ENCODE assay signal across 6 mouse cellular contexts in genomic region chr17:5110981-5111380, GRCm38 (mm10).
DNase-seq lines count a peak whose midpoint lies in the region; ATAC-seq and TF ChIP-seq lines count a peak whose summit lies in the region.
"Not testable (repeated sequence)": the region's sequence is repeated elsewhere in the genome, so short reads cannot be mapped to it uniquely, and the experiment has no call there.

No protein-coding gene starts in this region.

- not testable (repeated sequence) for H3K27me3 ChIP-seq in liver, embryonic 11.5 days (replicated peaks; ENCODE audit: control insufficient read depth, insufficient read depth, low read length); liver, embryonic 14.5 days (ENCODE audit: control insufficient read depth, insufficient read depth, low read length); liver, postnatal 0 days (ENCODE audit: insufficient read depth, low read length)

- peaks cover 56% of the 10 kb centered on the region for H3K4me1 ChIP-seq in liver, embryonic 11.5 days (replicated peaks; ENCODE audit: control insufficient read depth, insufficient read depth, low read length)
- peaks cover 61 to 65% of the 10 kb centered on the region in 2 experiments for H3K4me1 ChIP-seq in liver, embryonic 14.5 days (replicated peaks; ENCODE audit: control insufficient read depth in 2 of 2, insufficient read depth in 2 of 2, low read length in 1 of 2)
- peaks cover 49% of the 10 kb centered on the region for H3K4me1 ChIP-seq in liver, postnatal 0 days (ENCODE audit: insufficient read depth)

- H3K36me3 ChIP-seq in liver, embryonic 11.5 days (ENCODE audit: control insufficient read depth, insufficient read depth, low read length); liver, embryonic 14.5 days (replicated peaks; ENCODE audit: control insufficient read depth, insufficient read depth, low read depth); liver, postnatal 0 days (replicated peaks; ENCODE audit: insufficient read depth, low read length): not testable (repeated sequence)

- not testable (repeated sequence) for H3K9ac ChIP-seq in liver, embryonic 11.5 days (ENCODE audit: low read depth, low read length); liver, embryonic 14.5 days (replicated peaks); liver, postnatal 0 days (replicated peaks)

- TF ChIP-seq CTCF in liver, embryonic 14.5 days (IDR thresholded peaks at IDR 0.05; ENCODE audit: low read depth); liver, postnatal 0 days (IDR thresholded peaks at IDR 0.05; ENCODE audit: low read depth): not testable (repeated sequence)

- peak overlapping the region; percentile 32; the same call in 1 of the 2 replicates for H3K27ac ChIP-seq in liver, embryonic 11.5 days (ENCODE audit: low read depth, low read length)
- H3K27ac ChIP-seq in liver, embryonic 14.5 days = peak overlapping the region; percentile 92
- 0 out of 2 replicates have a peak overlapping the region, but pooled peaks have one; percentile 53 for H3K27ac ChIP-seq in liver, postnatal 0 days (ENCODE audit: low read depth)

- 88% methylated on average over 5 of the region's 5 CpGs for WGBS in liver, embryonic 11.5 days
- WGBS in liver, embryonic 14.5 days (ENCODE audit: insufficient replicate concordance) = 89% methylated on average over 5 of the region's 5 CpGs
- WGBS in liver, postnatal 0 days (ENCODE audit: insufficient replicate concordance) = 95% methylated on average over 5 of the region's 5 CpGs

- not testable (repeated sequence) for H3K4me3 ChIP-seq in liver, embryonic 11.5 days (ENCODE audit: low read depth, low read length); liver, embryonic 14.5 days (ENCODE audit: insufficient read depth in 1 of 2, low read depth in 2 of 2, low read length in 2 of 2); liver, postnatal 0 days (ENCODE audit: low read depth, low read length)

- DNase-seq in cerebellum, adult 11-12 months = peak; percentile 63
- DNase-seq in cerebellum, adult 8-10 months = peak; percentile 41
- DNase-seq in cerebellum, postnatal 25 days = peak; percentile 52
- not testable (repeated sequence) for DNase-seq in liver, embryonic 11.5 days (ENCODE audit: low spot score); liver, embryonic 14.5 days (ENCODE audit: low read depth in 3 of 3, low spot score in 3 of 3); liver, postnatal 0 days

- not testable (repeated sequence) for TF ChIP-seq EP300 in liver, embryonic 14.5 days (IDR thresholded peaks at IDR 0.05; ENCODE audit: low read depth); liver, postnatal 0 days (IDR thresholded peaks at IDR 0.05; ENCODE audit: low read depth)

- H3K9me3 ChIP-seq in liver, embryonic 11.5 days (ENCODE audit: control insufficient read depth, low read length); liver, embryonic 14.5 days (ENCODE audit: control insufficient read depth, low read length); liver, postnatal 0 days (ENCODE audit: low read length): not testable (repeated sequence)

- H3K4me2 ChIP-seq in liver, embryonic 11.5 days; liver, embryonic 14.5 days (ENCODE audit: low read depth); liver, postnatal 0 days (ENCODE audit: low read depth, low read length): not testable (repeated sequence)

- ATAC-seq in liver, embryonic 11.5 days (replicated peaks; ENCODE audit: low FRiP score); liver, embryonic 14.5 days (ENCODE audit: insufficient read depth); liver, postnatal 0 days: not testable (repeated sequence)

Comparison
In these comparisons a context has a peak if more than half of its experiments do, and no peak if none do; other contexts are left out.
1. H3K27ac ChIP-seq: peak in every context shown above with its lines; median percentile 92 in liver, embryonic 14.5 days; 53 in liver, postnatal 0 days; 32 in liver, embryonic 11.5 days.